Mouse (Mus musculus) CH12.LX (cell line): ENCODE results near the gene Clint1. TPM values are rescaled to one million over a fixed set of nuclear protein-coding genes. Genes with fewer than 3 reads are reported as not detected.

Source experiments
- DNase-seq: peaks from one replicate; pipeline ENCODE4 v3.0.0-alpha.2; 2013; ENCODE audit errors: extremely low read depth
- H3K27ac ChIP-seq: 2 replicates; pipeline ENCODE4 v1.5.1; 2012; ENCODE audit warnings: low read depth, mild to moderate bottlenecking, control low read depth, moderate library complexity; ENCODE audit not compliant: insufficient read depth
- H3K27me3 ChIP-seq: replicated peaks from 2 replicates; pipeline ENCODE3; 2012; ENCODE audit warnings: inconsistent platforms
- H3K36me3 ChIP-seq, 2 experiments: replicated peaks in 1 of 2; 2 replicates each; pipeline versions ENCODE3 to v1.6.1; 2012; ENCODE audit warnings: inconsistent platforms in 1 of 2, low read length in 1 of 2, mild to moderate bottlenecking in 1 of 2, mixed read lengths in 1 of 2, moderate library complexity in 1 of 2; ENCODE audit not compliant: control insufficient read depth in 1 of 2, insufficient read depth in 1 of 2
- H3K4me1 ChIP-seq, 2 experiments: 2 replicates each; pipeline ENCODE4 v1.6.1; 2012; ENCODE audit warnings: inconsistent platforms in 1 of 2, moderate library complexity in 1 of 2; ENCODE audit not compliant: insufficient read depth in 2 of 2, control insufficient read depth in 1 of 2
- H3K4me2 ChIP-seq: 2 replicates; pipeline ENCODE4 v1.6.1; 2012; ENCODE audit warnings: low read depth, mild to moderate bottlenecking, control low read depth; ENCODE audit not compliant: poor library complexity, insufficient read depth, severe bottlenecking
- H3K4me3 ChIP-seq, 3 experiments: fragments of 150-350 bp in 1 of 3; sonication (generic) in 1 of 3; replicated peaks in 1 of 3; 2 replicates each; pipeline versions ENCODE3 to v1.5.1; 2011 to 2012; ENCODE audit warnings: low read depth in 2 of 3, low read length in 2 of 3, mild to moderate bottlenecking in 2 of 3, moderate library complexity in 2 of 3, control low read depth in 1 of 3, improper control_type of control experiment in 1 of 3, inconsistent platforms in 1 of 3, mixed read lengths in 1 of 3; ENCODE audit not compliant: poor library complexity in 1 of 3
- H3K79me2 ChIP-seq: replicated peaks from 2 replicates; pipeline ENCODE4 v1.6.1; 2012; ENCODE audit warnings: mild to moderate bottlenecking, moderate library complexity; ENCODE audit not compliant: control insufficient read depth, poor library complexity, insufficient read depth, severe bottlenecking; ENCODE audit errors: extremely low read depth
- H3K9ac ChIP-seq: 2 replicates; pipeline ENCODE4 v1.6.1; 2012; ENCODE audit warnings: low read depth, mild to moderate bottlenecking, control low read depth, moderate library complexity; ENCODE audit not compliant: insufficient read depth
- H3K9me3 ChIP-seq: replicated peaks from 2 replicates; pipeline ENCODE3; 2012; ENCODE audit warnings: low read length, inconsistent platforms, mixed read lengths
- BHLHE40 ChIP-seq: IDR thresholded peaks from 2 replicates; pipeline ENCODE4 v1.6.1; 2011; ENCODE audit warnings: mild to moderate bottlenecking, low read depth, low read length, improper control_type of control experiment
- CHD2 ChIP-seq: IDR thresholded peaks from 2 replicates; pipeline ENCODE4 v1.6.1; 2011; ENCODE audit warnings: low read length, improper control_type of control experiment
- E2F4 ChIP-seq: IDR thresholded peaks from 2 replicates; pipeline ENCODE4 v1.6.1; 2011; ENCODE audit warnings: low read depth, low read length, improper control_type of control experiment; ENCODE audit not compliant: insufficient replicate concordance
- ELF1 ChIP-seq: IDR thresholded peaks from 2 replicates; pipeline ENCODE4 v1.6.1; 2014; ENCODE audit warnings: low read depth, mild to moderate bottlenecking, inconsistent platforms, low read length, improper control_type of control experiment
- EP300 ChIP-seq: IDR thresholded peaks from 2 replicates; pipeline ENCODE4 v1.6.1; 2011; ENCODE audit warnings: low read length, improper control_type of control experiment
- ETS1 ChIP-seq: conservative IDR thresholded peaks from 2 replicates; pipeline ENCODE4 v1.6.1; 2012; ENCODE audit warnings: low read depth, mild to moderate bottlenecking, inconsistent platforms, low read length, improper control_type of control experiment, moderate library complexity
- HCFC1 ChIP-seq: IDR thresholded peaks from 2 replicates; pipeline ENCODE4 v1.6.1; 2012; ENCODE audit warnings: low read depth, mild to moderate bottlenecking, inconsistent platforms, low read length, improper control_type of control experiment
- IRF4 ChIP-seq: IDR thresholded peaks from 2 replicates; pipeline ENCODE4 v1.6.1; 2014; ENCODE audit warnings: low read depth, mild to moderate bottlenecking, inconsistent platforms, low read length, improper control_type of control experiment
- JUN ChIP-seq: IDR thresholded peaks from 2 replicates; pipeline ENCODE4 v1.6.1; 2011; ENCODE audit warnings: low read depth, mild to moderate bottlenecking, low read length, improper control_type of control experiment, moderate library complexity; ENCODE audit not compliant: insufficient read depth
- JUND ChIP-seq: conservative IDR thresholded peaks from 2 replicates; pipeline ENCODE4 v1.6.1; 2011; ENCODE audit warnings: low read depth, low read length, improper control_type of control experiment
- KAT2A ChIP-seq: IDR thresholded peaks from 2 replicates; pipeline ENCODE4 v1.6.1; 2012; ENCODE audit warnings: low read length, improper control_type of control experiment, inconsistent platforms; ENCODE audit not compliant: insufficient replicate concordance
- MAFK ChIP-seq: IDR thresholded peaks from 2 replicates; pipeline ENCODE4 v1.6.1; 2011; ENCODE audit warnings: low read length, improper control_type of control experiment; ENCODE audit not compliant: insufficient replicate concordance
- MAX ChIP-seq: IDR thresholded peaks from 2 replicates; pipeline ENCODE4 v1.6.1; 2011; ENCODE audit warnings: low read length, improper control_type of control experiment
- MAZ ChIP-seq: IDR thresholded peaks from 2 replicates; pipeline ENCODE4 v1.6.1; 2012; ENCODE audit warnings: low read depth, mild to moderate bottlenecking, inconsistent platforms, low read length, improper control_type of control experiment, moderate library complexity
- NELFE ChIP-seq: IDR thresholded peaks from 2 replicates; pipeline ENCODE4 v1.6.1; 2011; ENCODE audit warnings: low read depth, low read length, improper control_type of control experiment
- POLR2A ChIP-seq: IDR thresholded peaks from 2 replicates; pipeline ENCODE4 v1.6.1; 2011; ENCODE audit warnings: low read depth, mild to moderate bottlenecking, improper control_type of control experiment, low read length
- POLR2AphosphoS2 ChIP-seq: IDR thresholded peaks from 2 replicates; pipeline ENCODE4 v1.6.1; 2011; ENCODE audit warnings: low read depth, low read length, improper control_type of control experiment
- RAD21 ChIP-seq: IDR thresholded peaks from 2 replicates; pipeline ENCODE4 v1.6.1; 2011; ENCODE audit warnings: low read depth, mild to moderate bottlenecking, low read length, improper control_type of control experiment, moderate library complexity
- RCOR1 ChIP-seq: conservative IDR thresholded peaks from 2 replicates; pipeline ENCODE4 v1.6.1; 2012; ENCODE audit warnings: low read depth, mild to moderate bottlenecking, inconsistent platforms, low read length, improper control_type of control experiment
- SMC3 ChIP-seq: IDR thresholded peaks from 2 replicates; pipeline ENCODE4 v1.6.1; 2011; ENCODE audit warnings: low read depth, low read length, improper control_type of control experiment
- TBP ChIP-seq: conservative IDR thresholded peaks from 2 replicates; pipeline ENCODE4 v1.6.1; 2011; ENCODE audit warnings: low read depth, low read length, improper control_type of control experiment
- TCF12 ChIP-seq: IDR thresholded peaks from 2 replicates; pipeline ENCODE4 v1.6.1; 2014; ENCODE audit warnings: low read depth, mild to moderate bottlenecking, inconsistent platforms, low read length, improper control_type of control experiment
- USF1 ChIP-seq: IDR thresholded peaks from 2 replicates; pipeline ENCODE4 v1.6.1; 2014; ENCODE audit warnings: low read depth, mild to moderate bottlenecking, inconsistent platforms, low read length, improper control_type of control experiment
- ZC3H11A ChIP-seq: IDR thresholded peaks from 2 replicates; pipeline ENCODE4 v1.6.1; 2012; ENCODE audit warnings: low read depth, mild to moderate bottlenecking, inconsistent platforms, low read length, improper control_type of control experiment
- ZKSCAN1 ChIP-seq: IDR thresholded peaks from 2 replicates; pipeline ENCODE4 v1.6.1; 2012; ENCODE audit warnings: low read depth, inconsistent platforms, low read length, improper control_type of control experiment, borderline replicate concordance
- ZMIZ1 ChIP-seq: IDR thresholded peaks from 2 replicates; pipeline ENCODE4 v1.6.1; 2012; ENCODE audit warnings: low read depth, mild to moderate bottlenecking, inconsistent platforms, low read length, improper control_type of control experiment
- dilution Hi-C: fragments of 300-500 bp; cut with MboI; formaldehyde crosslinking; loops from 2 replicates; pipeline ENCODE4 v1.14.3; 2020; ENCODE audit warnings: low sequenced_read_pairs; ENCODE audit not compliant: extremely low pct_unique_long_range_greater_than_20kb, extremely low pct_ligation_motif_present
- in situ Hi-C: fragments of 300-500 bp; cut with MboI; formaldehyde crosslinking; loops from 3 replicates; pipeline ENCODE4 v1.14.3; 2019; ENCODE audit warnings: low sequenced_read_pairs, low pct_ligation_motif_present, low pct_unique_long_range_greater_than_20kb, mixed read lengths
- polyA plus RNA-seq: library from polyadenylated mRNA; unstranded; fragments of >175 nt; gene quantifications from 2 replicates; pipeline ENCODE4 v1.2.1, GENCODE M21; 2012; ENCODE audit warnings: low read depth; ENCODE audit not compliant: insufficient read length
- total RNA-seq, 2 experiments: library from RNA; depleted of rRNA; stranded (reverse); fragments of 300-350 nt in 1 of 2; fragments of >200 nt in 1 of 2; gene quantifications; 2 replicates each; pipeline ENCODE4 v1.2.3; 2012 to 2014

Gene Clint1
- total and polyA plus RNA-seq, 3 experiments, result 54.1 to 137 (median 98.5) TPM

- no peak overlapping the region for H3K27ac ChIP-seq
- DNase-seq, result no peak
- dilution Hi-C loops (no loop called here), in situ Hi-C loops (loop anchor here (10.0 kb wide), 1 partner anchor 77 kb away; no protein-coding TSS in a partner anchor)
- H3K36me3 ChIP-seq, result no peaks in the 10 kb centered on the region
- H3K9me3 ChIP-seq, result no peaks in the 10 kb centered on the region
- H3K79me2 ChIP-seq, result no peaks in the 10 kb centered on the region
- H3K4me1 ChIP-seq, result peaks cover 7 to 27% of the 10 kb centered on the region in 2 experiments; a peak in 3 of 4 replicates
- no peak overlapping the region for H3K9ac ChIP-seq
- no peaks in the 10 kb centered on the region for H3K27me3 ChIP-seq
- TF ChIP-seq ETS1 (no peak), RCOR1 (no peak), TBP (no peak), POLR2A (no peak), BHLHE40 (no peak), ZMIZ1 (no peak), ZKSCAN1 (no peak), JUN (no peak), CHD2 (no peak), E2F4 (no peak), TCF12 (no peak), RAD21 (no peak)
- TF ChIP-seq, all 38 proteins: peak for 0
- Histone ChIP-seq H3K4me2 (peak overlapping the region; percentile 53), H3K4me3 (no peak overlapping the region)
Observed at GRCm38 (mm10) chr11:45807820-45808219, 44.0 kb upstream of the Clint1 start.

- H3K9me3 ChIP-seq, result no peaks in the 10 kb centered on the region
- no peak overlapping the region for H3K9ac ChIP-seq
- H3K27me3 ChIP-seq, result no peaks in the 10 kb centered on the region
- H3K79me2 ChIP-seq, result no peaks in the 10 kb centered on the region
- TF ChIP-seq KAT2A (no peak), EP300 (no peak), JUND (no peak), IRF4 (no peak), TCF12 (no peak), TBP (no peak), NELFE (no peak), SMC3 (no peak), MAX (no peak), HCFC1 (no peak), ZMIZ1 (no peak), ZKSCAN1 (no peak), RAD21 (no peak), MAFK (no peak), BHLHE40 (no peak), ELF1 (no peak), MAZ (no peak), USF1 (no peak), ZC3H11A (no peak), POLR2AphosphoS2 (no peak)
- no peak overlapping the region for H3K4me3 ChIP-seq
- peaks cover 7 to 27% of the 10 kb centered on the region in 2 experiments; a peak in 3 of 4 replicates for H3K4me1 ChIP-seq
- in situ Hi-C loops (loop anchor here (10.0 kb wide), 1 partner anchor 75 kb away; no protein-coding TSS in a partner anchor), dilution Hi-C loops (no loop called here)
- DNase-seq, result no peak
- H3K27ac ChIP-seq, result no peak overlapping the region
- no peak overlapping the region for H3K4me2 ChIP-seq
- H3K36me3 ChIP-seq, result no peaks in the 10 kb centered on the region
Observed at GRCm38 (mm10) chr11:45809424-45809823, 42.4 kb upstream of the Clint1 start.
